Mouse (Mus musculus): ENCODE results near the gene Pigo.

The Pigo gene

DNA sequence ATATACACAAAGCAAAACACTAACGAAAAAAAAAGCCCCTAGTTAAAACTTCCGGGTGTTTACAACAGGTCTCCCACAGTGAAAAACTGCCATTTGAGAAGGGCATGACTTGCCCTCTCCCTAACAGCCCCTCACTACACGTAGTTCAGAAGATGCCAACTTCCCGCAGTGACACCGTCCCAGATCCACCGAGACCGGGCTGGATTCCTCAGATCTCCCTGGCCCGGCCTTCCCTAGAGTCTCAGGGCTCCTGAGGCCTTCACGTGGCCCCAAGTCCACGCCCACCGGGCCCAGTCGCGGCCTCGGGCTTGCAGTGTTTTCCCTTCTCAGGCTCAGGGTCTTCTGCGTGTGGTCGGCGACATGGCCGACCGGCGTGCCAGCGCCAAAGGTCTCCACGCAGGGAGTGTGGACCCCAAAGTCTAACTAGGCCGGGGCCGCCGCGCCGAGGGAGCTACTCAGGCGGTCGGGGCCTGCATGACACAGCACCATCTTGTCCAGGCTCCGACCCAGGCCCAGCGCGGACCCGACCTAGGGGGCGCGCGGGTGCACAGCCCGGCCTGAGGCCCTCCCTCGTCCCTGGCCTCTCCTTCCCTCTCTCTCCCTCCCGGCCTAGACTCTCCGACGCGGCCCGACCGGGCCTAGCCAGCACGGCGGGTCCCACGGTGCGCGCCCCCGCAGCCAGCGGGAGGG lies 26.0 kb downstream of the Pigo start:
- ChIA-PET POLR2A (interaction anchor here (0.5 to 5.1 kb wide), 54 partner anchors 10 to 1875 kb away, joined by 3 to 73 read pairs (median 6); partner anchors contain the start of genes Dnajb5 (in 3 of the 4), Pigo (in 3 of the 4), Ccdc107 (in 2 of the 4) and Fancg (in 2 of the 4)), CTCF (interaction anchor here in 3 of 4 experiments (0.8 to 1.9 kb wide), 6 partner anchors 19 to 48 kb away, joined by 3 to 7 read pairs (median 3); partner anchors contain the start of gene Pigo (in 1 of the 3))

DNA sequence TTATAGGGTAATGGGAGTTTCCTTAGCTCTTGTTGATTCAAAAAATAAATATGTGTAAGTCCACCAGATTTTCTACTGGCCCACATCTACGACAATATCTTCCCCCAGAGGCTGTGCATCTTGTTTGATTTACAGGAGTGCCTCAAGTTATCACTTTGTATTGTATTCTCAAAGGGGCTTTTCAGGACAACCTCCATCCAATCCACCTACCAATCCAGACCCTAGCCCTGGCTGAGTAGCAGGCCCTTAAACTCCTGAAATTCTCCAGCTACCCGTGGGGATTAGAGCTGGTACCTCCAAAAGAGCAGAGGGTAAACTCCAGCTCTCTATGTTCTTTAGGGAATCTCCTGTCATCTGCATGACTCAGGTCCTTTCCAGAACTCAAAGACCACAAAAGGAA lies 27.6 kb downstream of the Pigo start:
- POLR2A ChIA-PET = interaction anchor here in 3 of 4 experiments (0.7 to 4.6 kb wide), 20 partner anchors 9 to 1874 kb away, joined by 3 to 73 read pairs (median 6); partner anchors contain the start of genes Fancg (in 2 of the 3), Fam214b (in 1 of the 3), Nol6 (in 1 of the 3) and Pigo (in 1 of the 3)
- CTCF ChIA-PET = interaction anchor here in 2 of 4 experiments (1.0 to 1.4 kb wide), 3 partner anchors 12 to 23 kb away, joined by 3 to 4 read pairs (median 3); partner anchors contain the start of gene Fancg (in 1 of the 2)

DNA sequence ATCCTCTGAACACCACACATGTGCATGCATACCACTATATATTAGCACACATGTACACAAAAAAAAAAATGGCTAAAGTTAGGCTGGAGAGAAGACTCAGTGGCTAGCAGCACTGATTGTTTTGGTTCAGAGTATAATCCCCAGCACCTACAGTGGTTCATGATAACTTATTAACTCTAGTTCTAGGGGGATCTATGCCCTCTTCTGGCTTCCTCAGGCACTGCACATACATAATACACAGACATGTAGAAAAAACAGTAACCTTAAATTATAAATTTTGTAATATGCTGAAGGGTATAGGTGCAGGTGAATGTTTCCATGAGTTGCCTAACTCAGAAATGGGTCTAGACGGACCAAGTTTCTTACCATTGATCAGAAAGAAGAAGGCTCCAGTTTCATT lies 37.3 kb downstream of the Pigo start:
- CTCF ChIA-PET = interaction anchor here in 1 of 4 experiments (0.6 kb wide), 1 partner anchor 62 kb away, joined by 3 read pairs; no protein-coding TSS in a partner anchor
- POLR2A ChIA-PET = interaction anchor here in 2 of 4 experiments (1.5 to 6.3 kb wide), 6 partner anchors 11 to 43 kb away, joined by 4 to 57 read pairs (median 20); partner anchors contain the start of genes Vcp (in 2 of the 2) and Stoml2 (in 1 of the 2)

DNA sequence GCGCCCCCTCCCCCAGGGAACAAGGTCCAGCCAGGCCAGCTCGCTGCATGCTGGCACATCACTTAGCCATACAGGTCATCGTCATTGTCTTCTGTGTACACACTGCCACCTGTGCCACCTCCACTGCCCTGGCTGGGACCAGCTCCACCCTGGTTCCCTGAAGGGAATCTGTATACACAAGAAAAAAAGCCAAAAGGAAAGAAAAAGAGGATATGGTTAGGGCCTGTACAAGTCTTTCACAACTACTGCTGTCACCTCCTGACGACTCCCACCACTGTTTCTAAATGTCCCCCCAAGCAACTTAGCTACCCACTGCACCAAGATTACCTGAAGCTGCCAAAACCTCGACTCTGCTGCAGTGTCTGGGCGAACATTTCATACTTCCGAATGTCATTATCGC lies 45.2 kb downstream of the Pigo start:
- POLR2A ChIA-PET = interaction anchor here in 2 of 4 experiments (1.2 to 3.7 kb wide), 4 partner anchors 14 to 20 kb away, joined by 4 to 20 read pairs (median 12); partner anchors contain the start of gene Vcp (in 2 of the 2)
- CTCF ChIA-PET = interaction anchor here in 1 of 4 experiments (0.8 to 1.0 kb wide), 2 partner anchors 19 to 27 kb away, joined by 3 read pairs; no protein-coding TSS in a partner anchor

DNA sequence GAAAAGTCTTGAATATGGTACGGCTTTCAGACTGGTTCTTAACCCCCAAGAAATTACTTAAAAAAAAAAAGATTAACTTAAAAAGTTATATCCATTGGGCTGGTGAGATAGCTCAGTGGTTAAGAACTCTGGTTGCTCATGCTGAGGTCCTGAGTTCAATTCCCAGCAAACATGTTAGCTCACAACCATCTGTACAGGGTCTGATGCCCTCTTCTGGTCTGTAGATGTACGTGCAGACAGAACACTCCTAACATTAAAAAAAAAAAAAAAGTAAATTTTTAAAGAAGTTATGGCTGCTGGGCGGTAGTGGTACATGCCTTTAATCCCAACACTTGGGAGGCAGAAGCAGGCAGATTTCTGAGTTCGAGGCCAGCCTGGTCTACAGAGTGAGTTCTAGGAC lies 47.6 kb downstream of the Pigo start:
- ChIA-PET CTCF (interaction anchor here (0.5 to 1.6 kb wide), 19 partner anchors 8 to 817 kb away, joined by 3 to 9 read pairs (median 3); partner anchors contain the start of gene Vcp (in 1 of the 4)), POLR2A (interaction anchor here in 2 of 4 experiments (0.7 to 5.4 kb wide), 8 partner anchors 10 to 552 kb away, joined by 3 to 24 read pairs (median 4); partner anchors contain the start of gene Vcp (in 1 of the 2))

DNA sequence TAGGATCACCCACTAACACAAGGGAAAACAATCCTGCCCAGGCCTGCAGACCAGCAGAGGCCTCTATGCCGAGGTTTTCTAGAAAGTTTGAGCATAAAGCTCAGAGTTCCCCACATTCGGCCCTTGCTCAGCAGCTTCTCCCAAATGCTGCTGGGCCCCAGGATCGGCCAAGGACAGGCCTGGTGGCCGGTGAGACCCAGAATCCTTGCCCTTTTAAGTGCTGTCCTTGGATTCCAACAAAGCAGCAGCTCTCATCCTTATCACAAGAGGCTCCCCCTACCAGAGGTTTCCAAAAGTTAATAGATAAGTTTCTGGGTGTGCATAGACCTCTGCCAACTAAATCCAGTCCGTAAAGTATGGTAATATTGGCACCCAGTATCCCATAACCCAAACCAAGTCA lies 51.8 kb downstream of the Pigo start:
- CTCF ChIA-PET = interaction anchor here in 2 of 4 experiments (1.4 to 3.4 kb wide), 2 partner anchors 8 to 20 kb away, joined by 4 to 8 read pairs; no protein-coding TSS in a partner anchor
- POLR2A ChIA-PET = interaction anchor here in 2 of 4 experiments (0.6 to 5.8 kb wide), 8 partner anchors 9 to 604 kb away, joined by 3 to 30 read pairs (median 6); partner anchors contain the start of gene Dnajb5 (in 1 of the 2)

DNA sequence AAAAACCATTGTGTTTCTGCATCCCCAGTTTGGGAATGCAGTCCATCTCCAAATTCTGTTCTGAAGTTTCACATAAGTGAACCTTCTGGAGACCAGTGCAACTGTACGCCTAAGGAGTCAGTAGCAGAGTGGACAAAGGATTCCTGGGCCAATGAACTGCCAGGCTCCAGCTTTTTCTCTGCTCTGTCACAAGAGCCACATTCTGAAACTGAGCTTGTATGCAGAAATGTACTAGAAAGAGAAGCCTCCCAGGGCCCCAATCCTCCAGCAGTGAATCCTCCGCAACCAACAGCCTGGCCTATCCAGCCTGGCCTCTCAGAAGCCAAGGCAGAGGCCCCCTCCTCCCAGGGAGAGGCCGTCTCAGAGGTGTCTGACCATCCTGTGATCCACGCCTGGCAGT lies 52.7 kb downstream of the Pigo start:
- ChIA-PET CTCF (interaction anchor here in 3 of 4 experiments (0.6 to 1.4 kb wide), 4 partner anchors 7 to 172 kb away, joined by 3 to 4 read pairs (median 4); no protein-coding TSS in a partner anchor), POLR2A (interaction anchor here in 2 of 4 experiments (0.6 to 5.8 kb wide), 7 partner anchors 8 to 100 kb away, joined by 3 to 30 read pairs (median 7); partner anchors contain the start of gene Dnajb5 (in 1 of the 2))

DNA sequence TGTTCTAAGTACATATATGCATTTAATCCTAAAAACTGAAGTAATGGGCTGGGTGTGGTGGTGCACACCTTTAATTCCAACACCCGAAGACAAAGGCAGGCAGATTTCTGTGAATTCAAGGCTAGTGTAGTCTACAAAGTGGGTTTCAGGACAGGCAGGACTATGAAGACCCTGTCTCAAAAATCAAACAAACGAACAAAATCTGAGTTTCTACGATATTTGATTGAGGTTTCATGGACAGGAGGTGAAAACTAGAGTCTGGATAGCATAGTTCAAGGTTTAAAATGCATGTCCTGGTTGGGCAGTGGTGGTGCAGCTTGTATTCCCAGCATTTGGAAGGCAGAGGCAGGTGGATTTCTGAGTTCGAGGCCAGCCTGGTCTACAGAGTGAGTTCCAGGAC lies 56.3 kb downstream of the Pigo start, which contains the start of gene 1700022I11Rik:
Gene 1700022I11Rik, plus strand, starts transcription at position 301 of the 400 bp plus-strand sequence.
- ChIA-PET POLR2A (interaction anchor here in 2 of 4 experiments (0.7 to 2.0 kb wide), 2 partner anchors 19 to 31 kb away, joined by 4 to 5 read pairs; partner anchors contain the start of gene Vcp (in 1 of the 2)), CTCF (interaction anchor here in 2 of 4 experiments (0.6 to 1.2 kb wide), 3 partner anchors 8 to 24 kb away, joined by 3 to 7 read pairs (median 3); no protein-coding TSS in a partner anchor)
